Mouse (Mus musculus): Measurements from ENCODE around the gene Ddb2. TPM values are rescaled to one million over a fixed set of nuclear protein-coding genes. Genes with fewer than 3 reads are reported as not detected.

The Ddb2 gene
- 8.3 and 8.4 TPM in 2 replicates for polyA plus RNA-seq (2016; fragmentation: Nextera tagmentation; extraction: Ambion mirVana)

DNA sequence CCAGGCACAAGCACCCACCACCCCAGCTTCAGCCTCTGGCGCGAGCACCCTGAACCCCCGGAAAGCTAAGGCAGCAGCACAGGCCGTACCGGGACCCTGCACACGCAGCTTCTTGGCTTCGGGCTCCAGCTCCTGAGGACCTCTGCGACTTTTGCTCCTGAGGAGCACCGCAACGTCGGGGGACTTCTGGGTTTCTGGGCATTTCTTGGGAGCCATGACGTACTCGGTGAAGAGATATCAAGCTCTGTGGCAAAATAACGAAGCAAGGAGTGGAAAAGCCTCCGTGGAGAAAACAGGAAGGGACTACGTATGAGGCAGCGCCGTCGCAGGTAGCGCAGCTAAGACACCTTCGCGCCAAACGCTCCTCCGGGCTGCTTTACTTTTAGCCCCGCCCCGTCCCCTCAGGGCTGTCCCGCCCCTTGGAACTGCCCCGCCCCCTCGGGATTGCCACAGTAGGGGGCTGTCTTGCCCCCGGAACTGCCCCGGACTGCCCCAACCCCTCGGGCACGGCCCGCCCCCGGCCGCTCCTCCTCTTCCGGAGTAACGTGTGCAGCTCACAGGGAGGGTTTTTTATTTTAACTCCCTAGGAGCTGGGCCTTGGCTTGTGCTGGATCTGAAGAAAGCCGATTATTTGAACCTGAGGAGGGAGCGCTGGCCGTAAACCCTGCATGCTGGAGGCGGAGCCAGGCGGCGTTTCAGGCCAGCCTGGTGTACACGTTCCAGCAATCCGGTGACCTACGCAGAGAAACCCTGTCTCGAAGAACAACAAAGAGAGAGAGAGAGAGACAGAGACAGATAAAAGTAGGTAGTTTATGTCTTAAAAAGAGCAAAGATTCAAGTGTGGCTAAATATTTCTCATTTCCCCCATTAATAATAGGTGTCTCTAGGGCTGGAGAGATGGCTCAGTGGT, at the start of gene Ddb2:
Gene Ddb2 (minus strand): TSS at position 382 of the 910 bp plus-strand sequence.
- H3K27ac ChIP-seq: peak within 1 kb of the TSS; percentile 96
- H3K9me3 ChIP-seq (replicated peaks): no peaks in the 10 kb centered on the region
- 1% methylated on average over 48 of the region's 48 CpGs for WGBS (ENCODE audit: insufficient replicate concordance)
- peak within 1 kb of the TSS; percentile 76 for H3K4me3 ChIP-seq
- peaks cover 23% of the 10 kb centered on the region for H3K4me1 ChIP-seq
- ATAC-seq: peak; percentile 99
- H3K9ac ChIP-seq: peak within 1 kb of the TSS; percentile 82
- no peaks in the 10 kb centered on the region for H3K27me3 ChIP-seq (replicated peaks)
- H3K36me3 ChIP-seq: peaks cover 6% of the 10 kb centered on the region
- peak within 1 kb of the TSS; percentile 99 for H3K4me2 ChIP-seq

GRCm38 (mm10) chr2:91285885-91286505, 49.2 kb upstream of the Ddb2 start:
- Histone ChIP-seq H3K27ac (no peak overlapping the region), H3K4me2 (no peak overlapping the region), H3K36me3 (no peaks in the 10 kb centered on the region), H3K4me1 (peaks cover 8% of the 10 kb centered on the region), H3K9ac (no peak overlapping the region), H3K27me3 (replicated peaks) (peaks cover 5% of the 10 kb centered on the region; the same call in 1 of the 2 replicates), H3K4me3 (no peak overlapping the region), H3K9me3 (replicated peaks) (no peaks in the 10 kb centered on the region)
- ATAC-seq: no peak
- 14% methylated on average over 7 of the region's 7 CpGs for WGBS (ENCODE audit: insufficient replicate concordance)

DNA sequence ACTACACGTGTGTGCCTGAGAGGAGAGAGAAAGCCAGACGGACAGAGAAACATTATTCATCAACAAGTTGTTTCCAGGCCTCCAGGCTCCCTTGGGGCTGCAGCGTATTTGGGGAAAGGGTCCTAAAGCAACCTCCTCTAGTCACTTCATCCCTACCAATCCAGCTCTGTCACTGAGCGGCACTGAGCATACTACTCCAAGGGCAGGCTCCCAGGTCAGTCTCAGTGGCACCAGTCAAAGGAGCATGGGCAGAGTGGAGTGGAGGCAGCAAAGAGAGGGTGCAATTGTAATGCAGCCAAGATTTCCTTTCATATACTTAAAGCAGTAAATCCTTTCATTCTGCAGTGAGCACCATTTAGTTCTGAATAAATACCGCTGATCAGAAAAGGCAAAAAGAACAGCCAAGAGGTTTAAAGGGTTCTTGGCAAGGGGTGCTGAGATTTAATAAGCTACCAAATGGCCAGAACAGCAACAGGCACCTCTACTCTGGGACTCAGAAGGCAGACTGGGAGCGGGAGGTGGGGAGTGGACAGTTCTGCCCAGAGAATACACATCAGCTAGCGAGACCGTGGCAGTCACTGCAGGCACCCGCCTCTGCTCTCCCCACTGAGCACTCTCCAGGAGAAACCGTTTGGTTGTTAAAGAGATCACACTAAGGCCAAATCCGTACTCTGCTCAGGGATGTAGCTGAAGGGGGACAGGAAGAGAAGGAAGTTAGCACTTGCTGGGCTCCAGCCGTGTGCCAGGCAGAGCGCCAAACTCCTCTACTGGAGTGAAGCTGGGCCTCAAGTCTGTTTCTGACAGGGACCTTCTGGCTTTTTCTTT, 47.8 kb upstream of the Ddb2 start:
- Histone ChIP-seq H3K9me3 (replicated peaks) (no peaks in the 10 kb centered on the region), H3K4me1 (peaks cover 8% of the 10 kb centered on the region), H3K9ac (no peak overlapping the region), H3K4me2 (no peak overlapping the region), H3K27ac (no peak overlapping the region), H3K4me3 (no peak overlapping the region), H3K36me3 (no peaks in the 10 kb centered on the region), H3K27me3 (replicated peaks) (peaks cover 5% of the 10 kb centered on the region; the same call in 1 of the 2 replicates)
- ATAC-seq: no peak
- WGBS (ENCODE audit: insufficient replicate concordance): 63% methylated on average over 13 of the region's 13 CpGs

- peaks cover 5% of the 10 kb centered on the region; the same call in 1 of the 2 replicates for H3K27me3 ChIP-seq (replicated peaks)
- H3K9ac ChIP-seq: no peak overlapping the region
- WGBS (ENCODE audit: insufficient replicate concordance): 58% methylated on average over 3 of the region's 3 CpGs
- H3K4me3 ChIP-seq: no peak overlapping the region
- H3K4me2 ChIP-seq: no peak overlapping the region
- no peak overlapping the region for H3K27ac ChIP-seq
- peaks cover 8% of the 10 kb centered on the region for H3K4me1 ChIP-seq
- H3K36me3 ChIP-seq: no peaks in the 10 kb centered on the region
- H3K9me3 ChIP-seq (replicated peaks): no peaks in the 10 kb centered on the region
- ATAC-seq: no peak
Observed at GRCm38 (mm10) chr2:91283972-91284371, 47.2 kb upstream of the Ddb2 start.

DNA sequence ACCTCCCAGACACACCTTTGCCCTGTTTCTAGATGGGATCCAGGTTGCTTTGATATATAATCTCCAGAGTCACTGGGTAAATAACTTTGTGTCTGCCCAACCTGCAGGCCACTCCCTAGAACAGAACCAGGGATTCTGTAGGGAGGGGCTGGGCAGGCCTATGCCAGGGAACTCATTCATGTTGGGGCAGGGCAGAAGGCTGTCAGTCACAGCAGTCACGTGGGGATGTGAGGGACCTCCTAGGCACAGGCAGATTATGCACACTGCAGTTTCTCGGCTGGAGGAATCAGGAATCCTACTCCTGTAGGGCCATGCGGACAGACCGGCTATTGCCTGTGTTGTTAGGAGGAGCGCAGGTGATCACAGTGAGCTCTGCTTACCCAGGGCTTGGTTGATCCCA, 44.6 kb upstream of the Ddb2 start:
- no peak overlapping the region for H3K4me2 ChIP-seq
- no peak overlapping the region for H3K9ac ChIP-seq
- H3K36me3 ChIP-seq: peaks cover 16% of the 10 kb centered on the region
- peaks cover 3% of the 10 kb centered on the region; the same call in 1 of the 2 replicates for H3K27me3 ChIP-seq (replicated peaks)
- 0 out of 2 replicates have a peak, but pooled peaks cover 2% of the 10 kb centered on the region for H3K4me1 ChIP-seq
- no peak overlapping the region for H3K4me3 ChIP-seq
- no peaks in the 10 kb centered on the region for H3K9me3 ChIP-seq (replicated peaks)
- 58% methylated on average over 5 of the region's 5 CpGs for WGBS (ENCODE audit: insufficient replicate concordance)
- no peak overlapping the region for H3K27ac ChIP-seq
- ATAC-seq: peak; percentile 23

GRCm38 (mm10) chr2:91279372-91279755, 42.6 kb upstream of the Ddb2 start:
- 0 out of 2 replicates have a peak, but pooled peaks have one; percentile 22 for ATAC-seq
- Histone ChIP-seq H3K9ac (no peak overlapping the region), H3K4me2 (no peak overlapping the region), H3K9me3 (replicated peaks) (no peaks in the 10 kb centered on the region), H3K36me3 (peaks cover 36% of the 10 kb centered on the region), H3K4me3 (no peak overlapping the region), H3K27ac (no peak overlapping the region), H3K27me3 (replicated peaks) (no peaks in the 10 kb centered on the region; the same call in 1 of the 2 replicates), H3K4me1 (no peaks in the 10 kb centered on the region)
- WGBS (ENCODE audit: insufficient replicate concordance): 66% methylated on average over 2 of the region's 2 CpGs

DNA sequence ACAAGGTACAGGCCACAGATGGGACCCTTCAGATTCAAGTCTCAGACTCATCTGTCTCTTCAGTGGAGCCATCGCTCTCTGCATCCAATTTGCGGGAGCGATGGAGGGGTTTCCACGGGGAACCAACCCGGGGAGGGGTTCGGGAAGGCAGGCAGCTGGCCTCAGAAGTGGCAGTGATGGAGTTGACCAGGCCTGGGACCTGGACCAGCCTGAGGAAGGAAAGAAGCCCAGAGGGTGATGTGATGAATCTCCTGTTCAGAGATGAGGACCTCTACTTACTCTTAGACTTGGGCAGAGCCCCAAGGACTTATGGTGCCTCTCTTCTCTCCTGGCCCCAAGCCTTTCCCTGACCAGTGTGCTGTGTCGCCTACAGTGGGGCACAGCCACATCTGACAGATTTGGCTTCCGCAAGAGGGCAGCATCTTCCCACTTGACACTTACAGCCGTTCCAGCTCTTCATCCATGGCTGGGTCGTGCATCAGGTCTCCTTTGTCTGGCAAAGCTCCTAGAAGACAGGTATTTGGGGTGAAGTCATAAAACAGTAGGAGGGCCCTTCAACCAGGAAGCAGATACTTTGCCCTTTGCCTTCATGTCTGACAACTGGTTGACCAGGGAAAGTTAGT, 42.1 kb upstream of the Ddb2 start:
- Histone ChIP-seq H3K9me3 (replicated peaks) (no peaks in the 10 kb centered on the region), H3K27me3 (replicated peaks) (no peaks in the 10 kb centered on the region), H3K4me3 (no peak overlapping the region), H3K36me3 (peaks cover 41% of the 10 kb centered on the region), H3K27ac (no peak overlapping the region), H3K9ac (no peak overlapping the region), H3K4me2 (no peak overlapping the region), H3K4me1 (no peaks in the 10 kb centered on the region)
- WGBS (ENCODE audit: insufficient replicate concordance): 31% methylated on average over 10 of the region's 10 CpGs
- peak; percentile 45 for ATAC-seq

DNA sequence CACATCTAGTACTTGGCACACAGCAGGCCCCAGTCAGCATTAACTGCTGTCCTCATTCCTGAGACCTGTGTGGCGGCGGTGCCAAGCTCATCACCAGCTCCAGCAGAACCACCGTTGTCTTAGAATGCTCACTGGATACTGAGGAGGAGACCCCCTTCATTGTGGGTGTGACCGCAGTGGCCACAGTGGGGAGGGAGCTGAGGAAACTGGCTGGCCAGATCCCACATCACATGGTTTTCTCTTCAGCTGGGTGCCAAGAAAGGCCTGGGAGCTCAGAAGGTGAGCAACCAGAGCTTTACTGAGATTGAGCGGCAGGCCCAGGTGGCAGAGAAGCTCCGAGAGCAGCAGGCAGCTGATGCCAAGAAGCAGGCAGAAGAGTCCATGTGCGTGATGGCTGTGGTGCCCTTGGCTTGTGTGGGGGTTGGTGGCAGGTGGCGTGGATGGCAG, 32.9 kb upstream of the Ddb2 start:
- Histone ChIP-seq H3K4me3 (no peak overlapping the region), H3K9ac (no peak overlapping the region), H3K27me3 (replicated peaks) (no peaks in the 10 kb centered on the region), H3K4me1 (peaks cover 38% of the 10 kb centered on the region), H3K27ac (peak overlapping the region; percentile 77), H3K9me3 (replicated peaks) (no peaks in the 10 kb centered on the region), H3K36me3 (peaks cover 83% of the 10 kb centered on the region), H3K4me2 (peak overlapping the region; percentile 37; the same call in 1 of the 2 replicates)
- WGBS (ENCODE audit: insufficient replicate concordance): 86% methylated on average over 8 of the region's 8 CpGs
- ATAC-seq: no peak

DNA sequence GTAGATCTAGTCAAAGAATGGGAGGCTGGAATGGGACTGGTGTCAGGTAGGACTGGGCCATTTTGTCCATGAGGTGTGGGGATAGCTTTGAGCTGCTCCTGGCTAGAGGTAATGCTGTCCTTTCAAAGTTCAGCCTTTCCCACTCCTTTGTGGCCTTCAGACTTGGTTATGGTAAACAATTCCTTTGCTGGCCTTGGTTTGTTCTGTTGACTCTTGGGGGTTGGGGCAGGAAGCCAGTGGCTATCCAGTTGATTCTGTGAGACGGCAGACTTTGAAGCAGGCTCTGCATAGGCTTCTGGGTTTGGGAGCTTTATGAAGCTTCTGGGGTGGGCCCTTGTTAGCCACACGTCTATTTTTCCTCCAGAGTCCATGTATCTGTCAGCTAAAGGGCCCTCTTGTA, 31.9 kb upstream of the Ddb2 start:
- Histone ChIP-seq H3K4me1 (peaks cover 48% of the 10 kb centered on the region), H3K9ac (0 out of 2 replicates have a peak overlapping the region, but pooled peaks have one; percentile 14), H3K4me2 (peak overlapping the region; percentile 37), H3K9me3 (replicated peaks) (no peaks in the 10 kb centered on the region), H3K27me3 (replicated peaks) (no peaks in the 10 kb centered on the region), H3K27ac (peak overlapping the region; percentile 77), H3K4me3 (no peak overlapping the region), H3K36me3 (peaks cover 73% of the 10 kb centered on the region)
- WGBS (ENCODE audit: insufficient replicate concordance): 74% methylated on average over 2 of the region's 2 CpGs
- no peak for ATAC-seq

- Histone ChIP-seq H3K9me3 (replicated peaks) (no peaks in the 10 kb centered on the region), H3K4me3 (no peak overlapping the region), H3K4me1 (peaks cover 51% of the 10 kb centered on the region), H3K27ac (peak overlapping the region; percentile 77), H3K27me3 (replicated peaks) (no peaks in the 10 kb centered on the region), H3K4me2 (peak overlapping the region; percentile 2; the same call in 1 of the 2 replicates), H3K9ac (no peak overlapping the region), H3K36me3 (peaks cover 69% of the 10 kb centered on the region)
- no peak for ATAC-seq
- 87% methylated on average over 3 of the region's 3 CpGs for WGBS (ENCODE audit: insufficient replicate concordance)
Observed at GRCm38 (mm10) chr2:91268042-91268441, 31.3 kb upstream of the Ddb2 start.

Data from liver, embryonic 12.5 days (tissue).